Mouse (Mus musculus): ENCODE results near the gene Riok1. TPM values are rescaled to one million over a fixed set of nuclear protein-coding genes. Genes with fewer than 3 reads are reported as not detected.

Riok1 gene
- polyA plus RNA-seq, 1 experiment from 2014 or later = 55.2 TPM

DNA sequence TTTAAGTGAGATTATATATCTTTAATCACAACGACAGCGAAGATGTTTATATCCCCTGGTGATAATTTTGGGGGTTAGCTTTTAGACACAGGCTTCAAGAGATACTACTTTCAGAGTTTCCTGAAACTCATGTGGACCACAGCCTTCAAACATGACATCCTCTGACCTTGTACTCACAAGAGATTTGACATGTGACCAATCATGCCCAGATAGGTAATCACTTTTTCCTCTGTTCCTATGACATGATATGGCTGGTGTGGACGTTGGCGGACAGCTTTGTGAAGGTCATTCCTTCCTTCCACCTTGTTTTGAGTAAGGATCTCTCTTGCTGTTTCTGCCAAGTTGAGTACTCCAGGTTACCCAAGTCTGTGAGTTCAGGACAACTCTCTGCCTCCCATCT lies 8.4 kb upstream of the Riok1 start:
- WGBS = 84% methylated on average over 4 of the region's 4 CpGs
- H3K4me1 ChIP-seq (ENCODE audit: control insufficient read depth, insufficient read depth, low read length) = no peaks in the 10 kb centered on the region
- H3K36me3 ChIP-seq (ENCODE audit: control insufficient read depth, insufficient read depth, low read length) = no peaks in the 10 kb centered on the region
- H3K4me2 ChIP-seq (ENCODE audit: low read depth, severe bottlenecking) = no peak overlapping the region
- H3K9me3 ChIP-seq (ENCODE audit: control insufficient read depth, low read length) = no peaks in the 10 kb centered on the region
- ATAC-seq (ENCODE audit: insufficient number of reproducible peaks, low FRiP score, low TSS enrichment, low read depth) (no peak), DNase-seq (ENCODE audit: low spot score) (no peak)
- H3K27me3 ChIP-seq (ENCODE audit: control insufficient read depth, insufficient read depth, low read length) = no peaks in the 10 kb centered on the region
- H3K9ac ChIP-seq (ENCODE audit: low read length) = no peak overlapping the region
- no peak overlapping the region for H3K27ac ChIP-seq (replicated peaks; ENCODE audit: low read depth, low read length)
- H3K4me3 ChIP-seq (ENCODE audit: low read depth, low read length) = no peak overlapping the region

DNA sequence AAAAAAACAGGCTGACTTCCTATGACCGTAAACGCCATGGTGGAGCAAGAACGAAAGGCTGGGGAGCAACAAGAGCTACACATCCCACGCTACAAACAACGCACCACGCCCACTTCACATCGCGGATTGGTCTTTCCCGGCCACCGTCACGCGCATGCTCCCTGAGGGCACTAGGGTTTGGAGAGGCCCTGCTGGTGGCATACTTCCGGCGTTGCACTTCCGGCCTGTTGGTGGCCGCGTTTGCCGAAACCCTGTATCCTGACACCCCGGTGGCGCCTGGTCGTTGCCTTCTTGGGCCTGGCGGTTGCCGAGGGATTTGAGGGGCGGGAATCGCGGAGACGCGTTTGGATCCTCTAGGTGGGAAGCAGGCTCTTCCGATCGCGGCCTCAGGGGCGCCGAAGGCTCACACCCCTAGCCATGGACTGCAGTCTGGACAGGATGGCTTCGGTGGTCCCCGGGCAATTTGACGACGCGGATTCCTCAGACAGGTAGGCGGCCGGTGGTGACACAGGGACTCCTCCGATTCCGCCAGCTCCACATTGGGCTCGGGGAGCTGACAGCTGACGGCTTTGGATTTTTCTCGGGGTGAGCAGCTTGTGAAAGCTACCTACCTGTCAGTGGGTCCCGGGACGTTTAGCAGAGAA lies 371 bp downstream of the Riok1 start, which contains the start of gene Cage1:
Gene Cage1, minus strand, starts transcription at position 26 of the 644 bp plus-strand sequence.
- Histone ChIP-seq H3K9me3 (ENCODE audit: control insufficient read depth, low read length) (no peaks in the 10 kb centered on the region), H3K4me3 (ENCODE audit: low read depth, low read length) (peak within 1 kb of the TSS; percentile 66), H3K4me1 (ENCODE audit: control insufficient read depth, insufficient read depth, low read length) (no peaks in the 10 kb centered on the region), H3K27me3 (ENCODE audit: control insufficient read depth, insufficient read depth, low read length) (no peaks in the 10 kb centered on the region), H3K9ac (ENCODE audit: low read length) (peak within 1 kb of the TSS; percentile 73), H3K27ac (replicated peaks; ENCODE audit: low read depth, low read length) (no peak within 1 kb of the TSS; the same call in 1 of the 2 replicates), H3K4me2 (ENCODE audit: low read depth, severe bottlenecking) (peak within 1 kb of the TSS; percentile 79), H3K36me3 (ENCODE audit: control insufficient read depth, insufficient read depth, low read length) (peaks cover 4% of the 10 kb centered on the region)
- peak; percentile 93 for ATAC-seq (ENCODE audit: insufficient number of reproducible peaks, low FRiP score, low TSS enrichment, low read depth)
- WGBS = under 1% methylated on average over 47 of the region's 47 CpGs
- peak; percentile 99 for DNase-seq (ENCODE audit: low spot score)

DNA sequence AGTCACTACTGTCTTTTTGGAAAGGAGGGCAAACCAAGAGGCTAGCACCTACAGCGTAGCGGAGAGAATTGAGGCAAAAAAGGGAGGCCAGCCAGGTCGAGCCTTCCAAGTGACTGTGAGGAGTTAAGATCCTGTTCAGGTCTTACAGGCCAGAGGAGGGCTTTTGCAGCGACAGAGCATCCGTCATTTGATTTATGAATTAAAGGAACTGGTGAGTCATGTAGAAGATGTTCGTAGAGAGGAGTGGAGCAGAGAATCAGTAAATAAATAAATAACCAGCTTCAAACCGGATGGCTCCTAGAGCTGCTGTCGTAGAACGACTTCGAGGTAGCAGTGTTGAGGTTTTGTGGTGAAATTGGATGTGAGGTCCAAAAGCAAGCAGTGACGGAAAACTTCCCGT lies 1.0 kb downstream of the Riok1 start:
- 46% methylated on average over 12 of the region's 12 CpGs for WGBS
- H3K27ac ChIP-seq (replicated peaks; ENCODE audit: low read depth, low read length) = no peak overlapping the region

DNA sequence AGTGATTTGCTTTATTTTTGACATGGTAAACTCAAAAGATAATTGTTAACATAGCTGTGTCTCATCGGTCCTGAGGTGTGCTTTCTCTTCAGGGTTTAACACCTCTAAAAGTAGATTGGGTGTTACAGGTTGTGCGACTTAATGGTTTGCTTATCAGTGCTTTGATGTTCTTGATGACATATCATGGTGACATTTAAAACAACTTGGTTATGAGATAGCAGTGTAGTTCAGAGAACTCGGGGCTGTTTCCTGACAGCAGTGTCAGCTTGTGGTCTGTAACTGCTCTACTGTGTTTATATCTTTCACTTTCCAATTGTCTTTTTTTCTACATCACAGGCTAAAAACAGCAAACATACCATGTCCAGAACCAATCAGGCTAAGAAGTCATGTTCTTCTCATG lies 13.1 kb downstream of the Riok1 start:
- Histone ChIP-seq H3K9ac (ENCODE audit: low read length) (no peak overlapping the region), H3K4me3 (ENCODE audit: low read depth, low read length) (no peak overlapping the region), H3K4me2 (ENCODE audit: low read depth, severe bottlenecking) (no peak overlapping the region), H3K9me3 (ENCODE audit: control insufficient read depth, low read length) (no peaks in the 10 kb centered on the region), H3K4me1 (ENCODE audit: control insufficient read depth, insufficient read depth, low read length) (no peaks in the 10 kb centered on the region), H3K27me3 (ENCODE audit: control insufficient read depth, insufficient read depth, low read length) (no peaks in the 10 kb centered on the region), H3K27ac (replicated peaks; ENCODE audit: low read depth, low read length) (no peak overlapping the region), H3K36me3 (ENCODE audit: control insufficient read depth, insufficient read depth, low read length) (peaks cover 18% of the 10 kb centered on the region)
- no peak for ATAC-seq (ENCODE audit: insufficient number of reproducible peaks, low FRiP score, low TSS enrichment, low read depth)
- WGBS = 88% methylated on average over 3 of the region's 3 CpGs
- DNase-seq (ENCODE audit: low spot score) = no peak

More for the DNA sequence above, 1.0 kb downstream of the Riok1 start:
- no peak for DNase-seq (ENCODE audit: low spot score)
- peak overlapping the region; percentile 79 for H3K4me2 ChIP-seq (ENCODE audit: low read depth, severe bottlenecking)
- no peaks in the 10 kb centered on the region for H3K4me1 ChIP-seq (ENCODE audit: control insufficient read depth, insufficient read depth, low read length)
- H3K36me3 ChIP-seq (ENCODE audit: control insufficient read depth, insufficient read depth, low read length) = peaks cover 4% of the 10 kb centered on the region
- no peak for ATAC-seq (ENCODE audit: insufficient number of reproducible peaks, low FRiP score, low TSS enrichment, low read depth)
- H3K4me3 ChIP-seq (ENCODE audit: low read depth, low read length) = peak overlapping the region; percentile 66
- H3K9me3 ChIP-seq (ENCODE audit: control insufficient read depth, low read length) = no peaks in the 10 kb centered on the region
- H3K9ac ChIP-seq (ENCODE audit: low read length) = peak overlapping the region; percentile 73
- H3K27me3 ChIP-seq (ENCODE audit: control insufficient read depth, insufficient read depth, low read length) = no peaks in the 10 kb centered on the region

DNA sequence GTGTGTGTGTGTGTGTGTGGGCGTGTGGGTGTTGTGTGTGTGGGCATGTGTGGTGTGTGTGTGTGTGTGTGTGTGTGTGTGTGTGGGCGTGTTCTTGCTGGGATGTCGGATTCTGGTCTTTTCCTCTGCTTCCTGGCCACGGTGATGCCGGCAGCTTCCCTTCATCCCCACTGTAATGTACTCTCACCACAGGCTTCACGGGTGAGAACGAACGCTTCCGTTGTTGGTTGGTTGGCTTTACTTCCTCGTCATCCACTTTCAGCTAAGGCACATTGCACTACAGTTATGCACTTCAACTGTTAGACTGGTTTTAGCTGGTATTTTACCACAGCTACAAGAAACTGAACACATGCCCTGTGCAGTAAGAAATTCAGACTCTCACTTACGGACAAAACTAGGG lies 25.9 kb downstream of the Riok1 start:
- DNase-seq (ENCODE audit: low spot score) (no peak), ATAC-seq (ENCODE audit: insufficient number of reproducible peaks, low FRiP score, low TSS enrichment, low read depth) (no peak)
- WGBS = 95% methylated on average over 11 of the region's 11 CpGs
- Histone ChIP-seq H3K4me2 (ENCODE audit: low read depth, severe bottlenecking) (no peak overlapping the region), H3K4me1 (ENCODE audit: control insufficient read depth, insufficient read depth, low read length) (no peaks in the 10 kb centered on the region), H3K36me3 (ENCODE audit: control insufficient read depth, insufficient read depth, low read length) (0 out of 2 replicates have a peak, but pooled peaks cover 5% of the 10 kb centered on the region), H3K9me3 (ENCODE audit: control insufficient read depth, low read length) (no peaks in the 10 kb centered on the region), H3K4me3 (ENCODE audit: low read depth, low read length) (no peak overlapping the region), H3K27ac (replicated peaks; ENCODE audit: low read depth, low read length) (no peak overlapping the region), H3K9ac (ENCODE audit: low read length) (no peak overlapping the region), H3K27me3 (ENCODE audit: control insufficient read depth, insufficient read depth, low read length) (no peaks in the 10 kb centered on the region)

DNA sequence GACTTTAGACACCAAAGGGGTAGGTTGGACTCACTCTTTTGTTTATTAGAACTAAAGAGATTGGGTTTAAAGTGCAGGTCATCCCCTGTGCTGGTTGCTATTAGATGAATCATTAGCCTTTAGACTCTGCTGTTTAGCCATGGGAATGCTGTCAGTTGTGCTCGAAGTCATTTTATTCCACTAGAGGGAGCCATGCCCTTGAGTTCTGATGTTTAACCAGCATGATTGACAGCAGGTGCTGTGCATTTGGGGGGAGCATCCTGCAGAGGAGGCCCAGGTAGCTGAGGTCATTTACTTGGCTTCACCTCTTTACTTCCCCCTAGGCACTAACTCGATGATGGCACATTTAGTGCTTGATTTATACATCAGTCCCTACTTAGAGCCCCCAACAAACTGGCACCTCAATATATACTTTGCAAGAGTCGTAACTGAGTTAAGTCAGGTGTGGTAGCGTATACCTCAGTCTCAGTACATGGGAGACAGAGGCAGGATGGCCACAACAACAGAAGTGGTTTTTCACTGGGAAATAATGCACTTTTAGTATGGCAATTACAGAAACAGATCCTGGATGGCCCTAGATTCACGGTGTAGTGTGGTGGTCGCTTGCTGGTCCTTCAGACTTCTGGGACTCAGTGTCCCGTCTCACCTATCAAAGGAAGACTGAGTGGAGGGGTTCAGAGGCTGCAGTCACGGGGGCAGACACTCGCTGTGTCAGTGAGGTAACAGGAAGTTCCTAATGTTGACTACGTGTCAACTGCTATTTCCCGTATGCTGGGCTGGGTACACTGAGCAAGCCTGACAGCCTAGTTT lies 28.3 kb downstream of the Riok1 start:
- H3K4me1 ChIP-seq (ENCODE audit: control insufficient read depth, insufficient read depth, low read length) = no peaks in the 10 kb centered on the region
- no peak overlapping the region for H3K4me2 ChIP-seq (ENCODE audit: low read depth, severe bottlenecking)
- H3K27me3 ChIP-seq (ENCODE audit: control insufficient read depth, insufficient read depth, low read length) = no peaks in the 10 kb centered on the region
- H3K9me3 ChIP-seq (ENCODE audit: control insufficient read depth, low read length) = no peaks in the 10 kb centered on the region
- ATAC-seq (ENCODE audit: insufficient number of reproducible peaks, low FRiP score, low TSS enrichment, low read depth) (no peak), DNase-seq (ENCODE audit: low spot score) (peak; percentile 61)
- H3K36me3 ChIP-seq (ENCODE audit: control insufficient read depth, insufficient read depth, low read length) = 0 out of 2 replicates have a peak, but pooled peaks cover 2% of the 10 kb centered on the region
- no peak overlapping the region for H3K4me3 ChIP-seq (ENCODE audit: low read depth, low read length)
- no peak overlapping the region for H3K9ac ChIP-seq (ENCODE audit: low read length)
- WGBS = 69% methylated on average over 11 of the region's 11 CpGs
- H3K27ac ChIP-seq (replicated peaks; ENCODE audit: low read depth, low read length) = no peak overlapping the region

DNA sequence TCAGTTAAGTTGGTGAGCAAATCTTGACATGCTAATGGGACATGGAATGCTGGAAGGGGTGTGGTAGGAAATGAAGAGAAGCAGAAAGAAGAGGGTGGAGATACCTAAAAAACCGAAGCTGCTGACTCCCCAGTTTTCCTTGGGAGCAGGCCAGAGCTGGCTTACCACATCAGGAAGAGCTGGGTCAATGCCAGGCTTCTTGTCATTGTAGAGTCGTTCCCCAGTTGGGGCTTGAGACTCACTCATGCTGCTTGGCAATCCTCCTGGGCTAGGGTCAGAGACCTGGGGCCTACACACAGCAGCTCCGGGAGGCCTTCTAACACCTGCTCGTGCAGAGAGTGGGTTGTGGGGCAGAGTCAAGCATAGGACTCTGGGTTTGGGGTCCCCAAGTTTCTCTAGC lies 34.1 kb downstream of the Riok1 start:
- no peak for ATAC-seq (ENCODE audit: insufficient number of reproducible peaks, low FRiP score, low TSS enrichment, low read depth)
- Histone ChIP-seq H3K27ac (replicated peaks; ENCODE audit: low read depth, low read length) (no peak overlapping the region), H3K4me1 (ENCODE audit: control insufficient read depth, insufficient read depth, low read length) (no peaks in the 10 kb centered on the region), H3K27me3 (ENCODE audit: control insufficient read depth, insufficient read depth, low read length) (no peaks in the 10 kb centered on the region), H3K4me2 (ENCODE audit: low read depth, severe bottlenecking) (no peak overlapping the region), H3K9ac (ENCODE audit: low read length) (no peak overlapping the region), H3K4me3 (ENCODE audit: low read depth, low read length) (no peak overlapping the region), H3K9me3 (ENCODE audit: control insufficient read depth, low read length) (no peaks in the 10 kb centered on the region), H3K36me3 (ENCODE audit: control insufficient read depth, insufficient read depth, low read length) (no peaks in the 10 kb centered on the region)
- DNase-seq (ENCODE audit: low spot score) = no peak
- 88% methylated on average over 4 of the region's 4 CpGs for WGBS

DNA sequence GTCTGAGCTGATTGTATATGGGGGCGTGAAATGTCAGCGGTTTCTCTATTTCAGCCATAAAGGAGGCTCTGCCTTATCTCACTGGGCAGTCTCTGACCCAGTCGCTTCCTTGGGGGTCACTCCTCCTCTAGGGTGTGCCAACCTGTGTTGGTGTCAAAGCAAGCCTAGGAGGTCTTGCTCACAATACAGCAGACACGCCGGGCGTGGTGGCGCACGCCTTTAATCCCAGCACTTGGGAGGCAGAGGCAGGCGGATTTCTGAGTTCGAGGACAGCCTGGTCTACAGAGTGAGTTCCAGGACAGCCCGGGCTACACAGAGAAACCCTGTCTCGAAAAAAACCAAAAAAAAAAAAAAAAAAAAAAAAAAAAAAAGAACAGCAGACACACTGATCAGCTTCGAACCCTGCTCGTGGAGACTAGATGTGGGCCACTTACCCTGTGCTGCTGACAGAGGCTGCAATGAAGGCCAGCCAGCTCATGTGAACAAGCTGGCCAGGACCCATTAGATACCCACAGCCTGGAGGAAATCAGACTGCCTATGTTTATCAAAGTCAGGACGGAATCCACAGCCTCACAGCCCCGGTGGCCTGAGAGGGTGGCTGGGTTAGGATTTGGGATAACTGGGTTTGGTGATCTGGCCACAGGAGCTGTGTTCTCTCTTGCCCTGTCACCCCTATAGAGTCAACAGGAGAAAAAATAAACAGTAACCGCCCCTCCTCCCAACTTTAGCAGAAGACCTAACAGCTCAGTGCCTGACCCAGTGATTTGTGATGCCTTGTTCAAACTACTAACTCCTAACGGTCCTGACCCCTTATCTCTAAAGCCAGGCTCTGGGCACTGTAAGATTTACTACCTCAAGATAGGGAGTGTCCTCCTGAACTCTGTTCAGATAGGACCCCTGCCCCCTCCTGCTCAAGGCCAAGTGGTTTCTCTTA lies 36.8 kb downstream of the Riok1 start:
- Histone ChIP-seq H3K4me2 (ENCODE audit: low read depth, severe bottlenecking) (no peak overlapping the region), H3K36me3 (ENCODE audit: control insufficient read depth, insufficient read depth, low read length) (no peaks in the 10 kb centered on the region), H3K9me3 (ENCODE audit: control insufficient read depth, low read length) (no peaks in the 10 kb centered on the region), H3K4me3 (ENCODE audit: low read depth, low read length) (no peak overlapping the region), H3K4me1 (ENCODE audit: control insufficient read depth, insufficient read depth, low read length) (no peaks in the 10 kb centered on the region), H3K27me3 (ENCODE audit: control insufficient read depth, insufficient read depth, low read length) (no peaks in the 10 kb centered on the region), H3K9ac (ENCODE audit: low read length) (no peak overlapping the region), H3K27ac (replicated peaks; ENCODE audit: low read depth, low read length) (no peak overlapping the region)
- WGBS = 68% methylated on average over 18 of the region's 18 CpGs
- no peak for DNase-seq (ENCODE audit: low spot score)
- ATAC-seq (ENCODE audit: insufficient number of reproducible peaks, low FRiP score, low TSS enrichment, low read depth) = no peak

Measured in limb, embryonic 11.5 days (tissue).